Mouse (Mus musculus) adrenal gland (tissue): ENCODE results near the gene Lrrc26.

ENCODE experiments used
- intact Hi-C: fragments of 180-260 bp; cut with DNase I; formaldehyde crosslinking; loops from one replicate; pipeline ENCODE4 v1.15.1; 2025

The Lrrc26 gene

GRCm38 (mm10) chr2:25265897-25266656, 23.6 kb upstream of the Lrrc26 start:
- intact Hi-C loops = no loop called here

GRCm38 (mm10) chr2:25266720-25267119, 23.0 kb upstream of the Lrrc26 start:
- intact Hi-C loops = no loop called here

- intact Hi-C loops = no loop called here
Measured at GRCm38 (mm10) chr2:25267241-25267640, 22.5 kb upstream of the Lrrc26 start.

- intact Hi-C loops = no loop called here
Measured at GRCm38 (mm10) chr2:25267746-25268309, 21.9 kb upstream of the Lrrc26 start.

GRCm38 (mm10) chr2:25271827-25272511, 17.7 kb upstream of the Lrrc26 start, which contains the start of the genes Ssna1 and Anapc2:
Gene Ssna1 (minus strand): TSS chr2:25272438.
Gene Anapc2 (plus strand): TSS chr2:25272478.
- intact Hi-C loops = loop anchor here (5.0 kb wide), 1 partner anchor 60 kb away; the partner anchor contains the start of gene Man1b1

GRCm38 (mm10) chr2:25272515-25272914, 17.2 kb upstream of the Lrrc26 start:
- intact Hi-C loops = loop anchor here (5.0 kb wide), 1 partner anchor 60 kb away; the partner anchor contains the start of gene Man1b1

- intact Hi-C loops = loop anchor here (5.0 kb wide), 1 partner anchor 59 kb away; the partner anchor contains the start of gene Man1b1
Measured at GRCm38 (mm10) chr2:25273010-25273409, 16.7 kb upstream of the Lrrc26 start.

GRCm38 (mm10) chr2:25278928-25279882, 10.5 kb upstream of the Lrrc26 start:
- intact Hi-C loops = no loop called here

GRCm38 (mm10) chr2:25285551-25285950, 4.2 kb upstream of the Lrrc26 start:
- intact Hi-C loops = no loop called here

- intact Hi-C loops = no loop called here
Measured at GRCm38 (mm10) chr2:25286314-25286713, 3.4 kb upstream of the Lrrc26 start.

- intact Hi-C loops = no loop called here
Measured at GRCm38 (mm10) chr2:25286837-25287636, 2.7 kb upstream of the Lrrc26 start.

- intact Hi-C loops = no loop called here
Measured at GRCm38 (mm10) chr2:25287927-25288649, 1.6 kb upstream of the Lrrc26 start, which contains the start of gene Tmem210. Gene Tmem210 (plus strand): TSS chr2:25288145.

GRCm38 (mm10) chr2:25288734-25289345, 875 bp upstream of the Lrrc26 start:
- intact Hi-C loops = no loop called here

GRCm38 (mm10) chr2:25290101-25290815, 543 bp downstream of the Lrrc26 start:
- intact Hi-C loops = loop anchor here (5.0 kb wide), 1 partner anchor 37 kb away; no protein-coding TSS in a partner anchor

GRCm38 (mm10) chr2:25290816-25291130, 1.1 kb downstream of the Lrrc26 start:
- intact Hi-C loops = loop anchor here (5.0 kb wide), 1 partner anchor 37 kb away; no protein-coding TSS in a partner anchor

- intact Hi-C loops = loop anchor here (5.0 kb wide), 1 partner anchor 36 kb away; no protein-coding TSS in a partner anchor
Measured at GRCm38 (mm10) chr2:25291184-25292053, 1.7 kb downstream of the Lrrc26 start.

- intact Hi-C loops = loop anchor here (5.0 kb wide), 1 partner anchor 35 kb away; no protein-coding TSS in a partner anchor
Measured at GRCm38 (mm10) chr2:25292054-25292544, 2.4 kb downstream of the Lrrc26 start.
